Mouse (Mus musculus) ES-E14 (cell line): ENCODE measurements at regions not wholly inside any gene's neighbourhood (a gene's known extent, or its start where the extent isn't known, plus 50 kb on each side); places are given as distances from the start of the nearest gene placed in this dataset.
A peak's percentile ranks its signal among the peaks of the same experiment; 100 is the strongest.

Source experiments
- DNase-seq: peaks from one replicate; pipeline ENCODE4 v3.0.0-alpha.2; 2013; ENCODE audit warnings: low read depth, low spot score
- H3K27ac ChIP-seq: 2 replicates; pipeline ENCODE4 v1.5.1; 2012; ENCODE audit warnings: low read depth, mild to moderate bottlenecking, low read length, moderate library complexity, mixed read lengths; ENCODE audit not compliant: poor library complexity, insufficient read depth, severe bottlenecking
- H3K36me3 ChIP-seq: 2 replicates; pipeline ENCODE4 v1.6.1; 2012; ENCODE audit warnings: mild to moderate bottlenecking, low read length, moderate library complexity, mixed read lengths; ENCODE audit not compliant: control insufficient read depth, poor library complexity, insufficient read depth, severe bottlenecking
- H3K4me1 ChIP-seq, 2 experiments: fragments of 150-350 bp in 1 of 2; sonication (generic) in 1 of 2; 2 replicates each; pipeline ENCODE4 v1.6.1; 2012; ENCODE audit warnings: low read length in 2 of 2, mild to moderate bottlenecking in 1 of 2, mixed read lengths in 1 of 2; ENCODE audit not compliant: control insufficient read depth in 2 of 2, insufficient read depth in 2 of 2, poor library complexity in 1 of 2
- H3K4me3 ChIP-seq, 2 experiments: fragments of 150-350 bp in 1 of 2; sonication (generic) in 1 of 2; 2 replicates each; pipeline ENCODE4 v1.5.1; 2012; ENCODE audit warnings: low read length in 2 of 2, low read depth in 1 of 2, mild to moderate bottlenecking in 1 of 2, mixed read lengths in 1 of 2; ENCODE audit not compliant: insufficient read depth in 1 of 2, poor library complexity in 1 of 2, severe bottlenecking in 1 of 2
- H3K9ac ChIP-seq: 2 replicates; pipeline ENCODE4 v1.6.1; 2012; ENCODE audit warnings: low read depth, mild to moderate bottlenecking, low read length, mixed read lengths; ENCODE audit not compliant: poor library complexity, insufficient read depth, severe bottlenecking
- H3K9me3 ChIP-seq: fragments of 150-350 bp; sonication (generic); 2 replicates; pipeline ENCODE4 v1.6.1; 2012; ENCODE audit warnings: low read depth, mild to moderate bottlenecking, low read length; ENCODE audit not compliant: control insufficient read depth, insufficient read depth
- CHD2 ChIP-seq: IDR thresholded peaks from 2 replicates; pipeline ENCODE4 v1.6.1; 2014; ENCODE audit warnings: mild to moderate bottlenecking, low read depth, low read length, inconsistent platforms
- HCFC1 ChIP-seq: IDR thresholded peaks from 2 replicates; pipeline ENCODE4 v1.6.1; 2012; ENCODE audit warnings: low read length, inconsistent platforms, borderline replicate concordance; ENCODE audit not compliant: insufficient read depth
- MAFK ChIP-seq: IDR thresholded peaks from 2 replicates; pipeline ENCODE4 v1.6.1; 2014; ENCODE audit warnings: mild to moderate bottlenecking, low read depth, low read length, inconsistent platforms; ENCODE audit not compliant: insufficient read depth
- ZC3H11A ChIP-seq: IDR thresholded peaks from 2 replicates; pipeline ENCODE4 v1.6.1; 2012; ENCODE audit warnings: low read depth, mild to moderate bottlenecking, inconsistent platforms, low read length, borderline replicate concordance
- ZNF384 ChIP-seq: IDR thresholded peaks from 2 replicates; pipeline ENCODE4 v1.6.1; 2012; ENCODE audit warnings: low read depth, low read length, inconsistent platforms
- in situ Hi-C, 2 experiments: fragments of 600-800 bp; cut with MboI; formaldehyde crosslinking; loops; one replicate each; pipeline ENCODE4 v1.15.1; 2025; ENCODE audit warnings: low sequenced_read_pairs in 2 of 2, inconsistent platforms in 1 of 2; ENCODE audit not compliant: unreplicated experiment in 2 of 2

GRCm38 (mm10) chr11:94836347-94836746 lies 53.8 kb upstream of the Tmem92 start:
- Histone ChIP-seq H3K4me3 (no peak overlapping the region), H3K4me1 (no peaks in the 10 kb centered on the region), H3K36me3 (no peaks in the 10 kb centered on the region), H3K27ac (no peak overlapping the region), H3K9me3 (no peaks in the 10 kb centered on the region), H3K9ac (no peak overlapping the region)
- no peak for TF ChIP-seq ZC3H11A
- no peak for TF ChIP-seq MAFK
- no peak for TF ChIP-seq CHD2
- TF ChIP-seq HCFC1: no peak
- TF ChIP-seq ZNF384: no peak
- in situ Hi-C loops: no loop called here
- no peak for DNase-seq

DNA sequence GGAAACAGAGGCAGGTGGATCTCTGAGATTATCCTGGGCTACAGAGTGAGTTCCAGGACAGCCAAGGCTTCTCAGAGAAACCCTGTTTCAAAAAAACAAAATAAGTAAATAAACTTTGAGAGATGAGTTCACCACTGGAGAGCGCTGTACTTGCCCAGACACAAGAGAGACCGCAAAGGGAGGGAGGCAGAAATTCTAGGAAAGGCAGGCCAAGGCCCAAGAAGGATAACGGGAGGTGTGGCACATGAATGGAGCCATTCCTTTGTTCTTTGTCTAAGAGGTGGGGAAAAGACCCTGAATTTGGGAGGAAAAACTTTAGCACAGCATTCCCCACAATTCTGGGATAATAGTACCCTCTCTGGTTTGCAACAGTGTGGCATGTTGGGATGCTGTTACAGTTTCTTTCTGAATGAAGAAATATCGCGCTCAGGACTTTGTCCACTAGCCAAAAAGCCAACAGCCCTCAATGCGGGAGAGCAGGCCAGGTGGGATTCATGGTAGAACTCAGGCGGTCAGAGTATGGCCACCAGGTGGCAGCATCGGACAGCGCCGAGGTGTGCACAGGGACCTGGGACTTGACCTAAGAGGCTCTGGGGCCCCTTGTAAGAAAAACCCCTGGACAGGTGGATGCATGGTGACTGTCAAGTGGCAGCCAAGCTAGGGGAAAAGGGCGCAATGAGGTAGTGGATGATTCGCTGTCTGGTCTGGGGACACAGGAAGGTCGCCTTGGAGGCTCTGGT lies 49.9 kb upstream of the Tmem92 start:
- no peak overlapping the region for H3K9ac ChIP-seq
- in situ Hi-C loops: no loop called here
- TF ChIP-seq ZC3H11A (no peak; the same call in 1 of the 2 replicates), ZNF384 (no peak), CHD2 (no peak), MAFK (no peak), HCFC1 (no peak)
- DNase-seq: peak; percentile 75
- H3K36me3 ChIP-seq: no peaks in the 10 kb centered on the region
- H3K4me1 ChIP-seq: no peaks in the 10 kb centered on the region
- no peak overlapping the region for H3K27ac ChIP-seq
- H3K4me3 ChIP-seq: no peak overlapping the region
- H3K9me3 ChIP-seq: no peaks in the 10 kb centered on the region
